Mouse (Mus musculus) hindbrain, embryonic 11.5 days (tissue): ENCODE measurements at regions not wholly inside any gene's neighbourhood (a gene's known extent, or its start where the extent isn't known, plus 50 kb on each side); places are given as distances from the start of the nearest gene placed in this dataset.

Source experiments
- ATAC-seq: fragments of 200-750 bp; cut with Nextera tagmentation; 2 replicates; pipeline ENCODE4 v1.8.0; 2017; ENCODE audit warnings: mild to moderate bottlenecking, moderate TSS enrichment, moderate library complexity; ENCODE audit not compliant: low FRiP score
- DNase-seq: peaks from one replicate; pipeline ENCODE4 v3.0.0-alpha.2; 2015; ENCODE audit warnings: low spot score
- H3K27ac ChIP-seq: fragments of 300-500 bp; sonication (generic); 2 replicates; pipeline ENCODE4 v1.5.1; 2014; ENCODE audit warnings: mild to moderate bottlenecking, low read depth, low read length
- H3K27me3 ChIP-seq: fragments of 300-500 bp; sonication (generic); 2 replicates; pipeline ENCODE4 v1.6.1; 2014; ENCODE audit warnings: mild to moderate bottlenecking, low read length, moderate library complexity, mixed read lengths; ENCODE audit not compliant: control insufficient read depth, insufficient read depth
- H3K36me3 ChIP-seq: fragments of 300-500 bp; sonication (generic); 2 replicates; pipeline ENCODE4 v1.6.1; 2014; ENCODE audit warnings: mild to moderate bottlenecking, low read length, moderate library complexity, mixed read lengths; ENCODE audit not compliant: control insufficient read depth, insufficient read depth
- H3K4me1 ChIP-seq: fragments of 300-500 bp; sonication (generic); replicated peaks from 2 replicates; pipeline ENCODE4 v1.6.1; 2014; ENCODE audit warnings: low read length, mixed read lengths; ENCODE audit not compliant: control insufficient read depth, insufficient read depth
- H3K4me2 ChIP-seq: fragments of 300-500 bp; sonication (generic); replicated peaks from 2 replicates; pipeline ENCODE4 v1.6.1; 2014; ENCODE audit warnings: mild to moderate bottlenecking, low read depth, low read length
- H3K4me3 ChIP-seq: fragments of 300-500 bp; sonication (generic); 2 replicates; pipeline ENCODE4 v1.5.1; 2014; ENCODE audit warnings: low read depth, low read length
- H3K9ac ChIP-seq: fragments of 300-500 bp; sonication (generic); 2 replicates; pipeline ENCODE4 v1.6.1; 2014; ENCODE audit warnings: low read depth, low read length
- H3K9me3 ChIP-seq: fragments of 300-500 bp; sonication (generic); 2 replicates; pipeline ENCODE4 v1.6.1; 2016; ENCODE audit warnings: low read length; ENCODE audit not compliant: control insufficient read depth
- WGBS: fragments of 180-500 bp; shearing (Covaris S2); extraction: QIAGEN DNeasy Blood & Tissue Kit; methylation state at CpG from one replicate; pipeline ENCODE4 v1.1.7; 2014; 5-methylcytosine and 5-hydroxymethylcytosine counted together

DNA sequence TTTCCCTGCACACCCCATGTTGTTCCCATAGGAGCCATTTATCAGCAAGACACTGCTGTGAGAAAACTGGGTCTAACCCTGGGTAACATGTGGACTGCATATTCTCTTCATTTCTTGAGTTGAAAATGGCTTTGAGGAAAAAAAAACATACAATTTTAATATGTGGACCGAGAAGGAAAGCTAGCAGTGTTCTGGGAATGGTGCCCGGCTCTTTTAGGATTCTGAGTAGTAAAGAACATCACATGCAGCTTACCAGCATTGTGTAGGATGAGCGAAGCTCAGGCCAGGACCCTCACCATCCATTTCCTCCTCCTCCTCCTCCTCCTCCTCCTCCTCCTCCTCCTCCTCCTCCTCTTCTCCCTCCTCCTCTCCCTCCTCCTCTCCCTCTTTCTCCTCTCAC, 133.5 kb upstream of the Stmnd1 start:
- Histone ChIP-seq H3K4me1 (no peaks in the 10 kb centered on the region), H3K9me3 (no peaks in the 10 kb centered on the region), H3K9ac (no peak overlapping the region), H3K27ac (no peak overlapping the region), H3K27me3 (no peaks in the 10 kb centered on the region), H3K36me3 (no peaks in the 10 kb centered on the region), H3K4me3 (no peak overlapping the region), H3K4me2 (no peak overlapping the region)
- 95% methylated on average over 3 of the region's 3 CpGs for WGBS
- ATAC-seq = no peak
- no peak for DNase-seq

DNA sequence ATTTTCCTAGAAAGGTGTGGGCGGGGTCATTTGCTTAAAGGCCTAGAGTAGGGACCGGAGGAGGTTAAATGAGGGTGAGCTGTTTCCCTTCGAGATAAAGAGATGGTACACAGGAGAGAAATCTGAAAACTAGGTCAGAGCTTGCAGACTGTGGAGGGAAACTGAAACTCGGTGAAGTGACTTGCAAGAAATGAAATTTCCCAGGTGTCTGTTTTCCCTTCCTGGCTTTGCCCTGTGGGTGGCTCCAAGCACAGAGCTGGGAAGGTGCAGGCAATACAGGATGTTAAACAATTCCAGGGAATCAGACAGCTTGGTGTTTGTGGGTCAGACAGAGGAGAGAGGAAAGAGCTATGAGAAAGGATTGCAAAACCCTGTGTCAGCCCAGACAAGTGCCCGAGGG, 134.3 kb upstream of the Stmnd1 start:
- no peak for DNase-seq
- H3K4me1 ChIP-seq = no peaks in the 10 kb centered on the region
- no peak for ATAC-seq
- 84% methylated on average over 5 of the region's 5 CpGs for WGBS
- no peaks in the 10 kb centered on the region for H3K36me3 ChIP-seq
- no peak overlapping the region for H3K4me3 ChIP-seq
- H3K9ac ChIP-seq = no peak overlapping the region
- H3K27me3 ChIP-seq = no peaks in the 10 kb centered on the region
- no peaks in the 10 kb centered on the region for H3K9me3 ChIP-seq
- no peak overlapping the region for H3K27ac ChIP-seq
- H3K4me2 ChIP-seq = no peak overlapping the region

DNA sequence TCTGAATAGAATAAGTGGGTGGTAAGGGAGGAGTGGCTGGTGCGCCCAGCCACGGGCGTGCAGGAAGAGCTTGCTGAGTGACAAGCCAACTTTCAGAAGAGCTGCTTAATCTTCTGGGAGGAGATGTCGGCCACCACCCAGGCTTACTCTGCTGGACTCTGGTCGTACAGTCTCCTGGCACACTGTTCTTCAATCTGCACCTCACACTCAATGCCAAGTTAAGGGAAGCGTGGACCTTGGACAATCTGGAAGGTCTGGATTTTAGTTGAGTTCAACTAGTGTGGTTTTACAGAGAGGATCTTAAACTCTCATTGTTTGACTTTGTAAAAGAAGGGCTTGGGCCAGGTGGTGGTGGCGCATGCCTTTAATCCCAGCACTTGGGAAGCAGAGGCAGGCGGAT, 138.1 kb upstream of the Stmnd1 start:
- 73% methylated on average over 8 of the region's 8 CpGs for WGBS
- no peak for ATAC-seq

DNA sequence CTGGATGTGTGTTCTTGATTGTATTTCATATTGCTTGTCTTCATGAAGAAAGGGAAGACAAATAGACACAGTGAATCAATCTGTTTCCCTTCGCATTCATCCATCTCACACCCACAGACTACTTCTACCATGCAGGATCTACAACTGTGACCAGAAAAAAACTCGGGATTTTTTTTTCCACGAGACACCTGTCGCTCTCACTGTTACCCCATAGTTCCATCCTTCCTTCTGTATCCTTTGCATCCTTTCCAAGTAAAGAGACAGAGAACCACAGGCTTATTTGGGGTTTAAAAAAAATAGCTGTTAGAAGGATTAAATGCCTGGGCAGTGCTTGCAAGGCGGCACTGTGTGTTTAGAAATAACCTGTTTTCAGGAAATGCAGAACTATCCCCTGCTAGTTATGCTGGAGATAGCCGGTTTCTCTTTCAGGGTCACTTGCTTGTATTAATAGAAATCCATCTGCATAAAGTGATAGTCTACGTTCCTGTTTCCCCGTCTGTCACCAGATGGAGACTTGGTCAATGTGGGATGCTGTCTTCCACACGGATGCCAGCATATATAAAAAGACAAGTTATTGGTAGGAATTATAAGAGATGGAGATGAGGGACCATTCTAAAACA, 144.2 kb upstream of the Stmnd1 start:
- Histone ChIP-seq H3K36me3 (no peaks in the 10 kb centered on the region), H3K27ac (no peak overlapping the region), H3K4me3 (no peak overlapping the region), H3K4me1 (no peaks in the 10 kb centered on the region), H3K27me3 (no peaks in the 10 kb centered on the region), H3K4me2 (no peak overlapping the region), H3K9ac (no peak overlapping the region), H3K9me3 (no peaks in the 10 kb centered on the region)
- ATAC-seq = no peak
- 91% methylated on average over 9 of the region's 9 CpGs for WGBS
- DNase-seq = no peak

More for the DNA sequence above, 138.1 kb upstream of the Stmnd1 start:
- H3K4me3 ChIP-seq = no peak overlapping the region
- no peak overlapping the region for H3K27ac ChIP-seq
- no peaks in the 10 kb centered on the region for H3K27me3 ChIP-seq
- no peaks in the 10 kb centered on the region for H3K9me3 ChIP-seq
- H3K36me3 ChIP-seq = no peaks in the 10 kb centered on the region
- no peak overlapping the region for H3K4me2 ChIP-seq
- no peak for DNase-seq
- no peaks in the 10 kb centered on the region for H3K4me1 ChIP-seq
- H3K9ac ChIP-seq = no peak overlapping the region

DNA sequence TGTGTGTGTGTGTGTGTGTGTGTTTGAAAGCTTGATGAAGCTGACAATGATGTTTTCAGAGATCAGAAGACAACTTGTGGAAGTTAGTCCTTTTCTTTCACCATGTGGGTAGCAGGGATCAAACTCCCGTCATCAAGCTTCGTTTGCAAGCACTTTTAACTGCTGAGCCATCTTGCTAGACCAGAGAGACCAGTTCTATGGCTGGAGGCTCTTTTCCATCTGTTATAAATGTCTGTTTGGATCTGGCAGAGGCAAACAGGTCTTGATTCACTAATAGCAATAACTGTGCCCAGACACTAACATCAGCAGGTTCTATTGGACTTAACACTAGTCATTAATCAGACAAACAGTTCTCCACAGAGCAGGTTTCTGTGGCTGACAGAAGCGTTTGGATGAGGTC, 150.1 kb upstream of the Stmnd1 start:
- ATAC-seq (no peak), DNase-seq (no peak)
- H3K27ac ChIP-seq = no peak overlapping the region
- no peak overlapping the region for H3K4me2 ChIP-seq
- WGBS = 83% methylated on average over 3 of the region's 3 CpGs
- no peaks in the 10 kb centered on the region for H3K9me3 ChIP-seq
- H3K4me1 ChIP-seq = no peaks in the 10 kb centered on the region
- no peaks in the 10 kb centered on the region for H3K36me3 ChIP-seq
- no peaks in the 10 kb centered on the region for H3K27me3 ChIP-seq
- H3K4me3 ChIP-seq = no peak overlapping the region
- H3K9ac ChIP-seq = no peak overlapping the region

DNA sequence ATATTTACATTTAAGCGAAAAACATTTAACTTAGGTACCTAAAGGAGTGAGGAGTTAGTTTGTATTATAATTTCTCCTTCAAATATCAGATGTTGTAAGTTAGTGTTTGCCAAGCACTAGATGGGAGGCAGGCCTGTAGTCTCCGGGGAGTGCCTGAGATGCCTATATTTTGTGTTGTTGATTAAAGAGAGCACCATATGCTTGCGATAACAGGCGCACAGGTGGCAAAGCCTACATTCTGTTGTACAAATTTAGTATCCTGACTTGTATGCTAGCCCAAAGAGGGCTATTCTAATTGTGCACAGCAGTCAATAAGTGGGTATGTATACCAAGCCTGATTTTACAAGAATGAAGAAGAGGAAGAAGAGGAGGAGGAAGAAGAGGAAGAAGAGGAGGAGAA, 151.8 kb upstream of the Atxn1 start:
- Histone ChIP-seq H3K9ac (no peak overlapping the region), H3K4me1 (no peaks in the 10 kb centered on the region), H3K9me3 (no peaks in the 10 kb centered on the region), H3K4me3 (no peak overlapping the region), H3K27me3 (no peaks in the 10 kb centered on the region), H3K36me3 (no peaks in the 10 kb centered on the region), H3K4me2 (no peak overlapping the region), H3K27ac (no peak overlapping the region)
- ATAC-seq (no peak), DNase-seq (no peak)
- 86% methylated on average over 4 of the region's 4 CpGs for WGBS

DNA sequence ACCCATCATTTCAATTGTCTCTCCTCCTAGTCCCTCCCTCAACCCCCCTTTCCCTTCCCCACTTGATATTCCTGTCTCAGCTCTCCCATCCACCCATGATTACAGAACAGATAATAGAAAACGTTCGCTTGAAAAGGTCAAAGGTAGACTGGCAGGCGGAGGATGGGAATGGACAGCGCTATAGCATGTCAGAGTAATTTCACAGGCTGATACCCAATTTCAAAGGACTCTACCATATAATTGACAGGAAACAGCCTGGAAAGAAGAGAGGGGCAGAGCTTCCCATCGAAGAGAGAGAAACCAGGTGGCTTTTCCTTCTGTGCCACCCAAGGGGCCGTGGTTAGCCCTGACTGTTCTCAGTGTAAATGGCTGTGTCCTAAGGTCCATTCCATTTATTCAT, 140.2 kb upstream of the Atxn1 start:
- Histone ChIP-seq H3K9me3 (no peaks in the 10 kb centered on the region), H3K9ac (no peak overlapping the region), H3K4me1 (no peaks in the 10 kb centered on the region), H3K27me3 (no peaks in the 10 kb centered on the region), H3K4me2 (no peak overlapping the region), H3K4me3 (no peak overlapping the region), H3K36me3 (no peaks in the 10 kb centered on the region), H3K27ac (no peak overlapping the region)
- peak; percentile 30; the same call in 1 of the 2 replicates for ATAC-seq
- 42% methylated on average over 6 of the region's 6 CpGs for WGBS
- DNase-seq = no peak

DNA sequence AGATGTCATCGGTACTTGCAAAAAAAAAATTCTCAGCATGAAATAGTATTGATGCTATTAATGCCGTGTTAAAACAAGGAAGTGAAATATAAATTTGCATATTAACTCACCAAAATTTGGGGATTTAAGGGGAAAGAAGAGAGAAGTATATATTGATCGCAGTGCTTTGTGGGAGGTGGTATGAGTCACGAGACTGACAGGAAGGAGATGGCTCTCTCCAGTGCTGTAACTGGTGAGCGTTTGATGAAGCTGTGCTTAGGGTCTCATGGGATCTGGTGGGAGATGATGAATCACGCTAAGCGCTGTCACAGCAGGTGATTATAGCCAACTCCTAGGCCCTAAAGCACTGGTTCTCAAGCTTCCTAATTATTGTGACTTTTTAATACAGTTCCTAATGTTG, 133.8 kb upstream of the Atxn1 start:
- H3K27ac ChIP-seq = no peak overlapping the region
- no peak for ATAC-seq

DNA sequence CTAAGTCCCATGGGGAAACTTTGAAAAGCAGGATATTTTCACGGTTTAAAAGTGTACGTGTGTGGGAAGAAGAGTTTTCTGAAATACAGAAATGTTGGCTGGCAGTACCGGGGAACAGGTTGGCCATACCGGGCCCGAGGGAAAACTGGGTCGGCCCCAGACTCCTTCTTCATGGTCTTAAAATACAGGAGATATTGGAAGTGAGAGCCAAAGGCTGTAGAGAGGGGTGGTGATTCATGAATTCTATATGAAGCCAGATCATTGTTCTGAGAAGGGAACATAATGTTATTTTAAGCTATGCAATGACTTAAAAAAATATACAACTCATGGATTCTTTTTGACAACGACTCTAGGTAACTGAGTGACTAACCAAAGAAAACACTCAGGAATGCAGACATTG, 133.3 kb upstream of the Atxn1 start:
- no peak for DNase-seq
- no peaks in the 10 kb centered on the region for H3K36me3 ChIP-seq
- H3K4me1 ChIP-seq = no peaks in the 10 kb centered on the region
- no peak overlapping the region for H3K4me3 ChIP-seq
- no peak for ATAC-seq
- 90% methylated on average over 7 of the region's 7 CpGs for WGBS
- no peaks in the 10 kb centered on the region for H3K27me3 ChIP-seq
- H3K9ac ChIP-seq = no peak overlapping the region
- H3K9me3 ChIP-seq = no peaks in the 10 kb centered on the region
- H3K4me2 ChIP-seq = no peak overlapping the region
- no peak overlapping the region for H3K27ac ChIP-seq

More for the DNA sequence above, 133.8 kb upstream of the Atxn1 start:
- DNase-seq = no peak
- 80% methylated on average over 7 of the region's 7 CpGs for WGBS
- H3K9ac ChIP-seq = no peak overlapping the region
- H3K4me1 ChIP-seq = no peaks in the 10 kb centered on the region
- H3K4me3 ChIP-seq = no peak overlapping the region
- H3K36me3 ChIP-seq = no peaks in the 10 kb centered on the region
- no peak overlapping the region for H3K4me2 ChIP-seq
- no peaks in the 10 kb centered on the region for H3K27me3 ChIP-seq
- H3K9me3 ChIP-seq = no peaks in the 10 kb centered on the region
